Mouse (Mus musculus) intestine, embryonic 14.5 days (tissue): ENCODE measurements at regions not wholly inside any gene's neighbourhood (a gene's known extent, or its start where the extent isn't known, plus 50 kb on each side); places are given as distances from the start of the nearest gene placed in this dataset.

Experiments used
- ATAC-seq: fragments of 200-750 bp; cut with Nextera tagmentation; replicated peaks from 2 replicates; pipeline ENCODE4 v1.8.0; 2017; ENCODE audit warnings: low read depth, moderate number of reproducible peaks, moderate TSS enrichment, moderate library complexity; ENCODE audit not compliant: low FRiP score, low TSS enrichment
- DNase-seq: peaks from one replicate; pipeline ENCODE4 v3.0.0-alpha.2; 2018; ENCODE audit warnings: low spot score
- H3K27ac ChIP-seq: fragments of 300-500 bp; sonication (generic); 2 replicates; pipeline ENCODE4 v1.5.1; 2014; ENCODE audit warnings: low read depth, mild to moderate bottlenecking, control low read depth
- H3K27me3 ChIP-seq: fragments of 300-500 bp; sonication (generic); replicated peaks from 2 replicates; pipeline ENCODE4 v1.6.1; 2014; ENCODE audit warnings: low read length, control low read depth; ENCODE audit not compliant: control insufficient read depth, insufficient read depth
- H3K36me3 ChIP-seq: fragments of 300-500 bp; sonication (generic); 2 replicates; pipeline ENCODE4 v1.6.1; 2014; ENCODE audit warnings: low read length, control low read depth; ENCODE audit not compliant: control insufficient read depth, insufficient read depth
- H3K4me1 ChIP-seq: fragments of 300-500 bp; sonication (generic); replicated peaks from 2 replicates; pipeline ENCODE4 v1.6.1; 2014; ENCODE audit warnings: low read length, control low read depth, mixed read lengths; ENCODE audit not compliant: control insufficient read depth, insufficient read depth
- H3K4me2 ChIP-seq: fragments of 300-500 bp; sonication (generic); 2 replicates; pipeline ENCODE4 v1.6.1; 2014; ENCODE audit warnings: low read length
- H3K4me3 ChIP-seq: fragments of 300-500 bp; sonication (generic); 2 replicates; pipeline ENCODE4 v1.5.1; 2014; ENCODE audit warnings: low read depth, low read length, control low read depth, mixed read lengths
- H3K9ac ChIP-seq: fragments of 300-500 bp; sonication (generic); 2 replicates; pipeline ENCODE4 v1.6.1; 2014; ENCODE audit warnings: mild to moderate bottlenecking, low read length
- H3K9me3 ChIP-seq: fragments of 300-500 bp; sonication (generic); 2 replicates; pipeline ENCODE4 v1.6.1; 2016; ENCODE audit warnings: low read length, control low read depth; ENCODE audit not compliant: control insufficient read depth
- WGBS: fragments of 180-500 bp; shearing (Covaris S2); extraction: QIAGEN DNeasy Blood & Tissue Kit; methylation state at CpG from one replicate; pipeline ENCODE4 v1.1.7; 2014; 5-methylcytosine and 5-hydroxymethylcytosine counted together

DNA sequence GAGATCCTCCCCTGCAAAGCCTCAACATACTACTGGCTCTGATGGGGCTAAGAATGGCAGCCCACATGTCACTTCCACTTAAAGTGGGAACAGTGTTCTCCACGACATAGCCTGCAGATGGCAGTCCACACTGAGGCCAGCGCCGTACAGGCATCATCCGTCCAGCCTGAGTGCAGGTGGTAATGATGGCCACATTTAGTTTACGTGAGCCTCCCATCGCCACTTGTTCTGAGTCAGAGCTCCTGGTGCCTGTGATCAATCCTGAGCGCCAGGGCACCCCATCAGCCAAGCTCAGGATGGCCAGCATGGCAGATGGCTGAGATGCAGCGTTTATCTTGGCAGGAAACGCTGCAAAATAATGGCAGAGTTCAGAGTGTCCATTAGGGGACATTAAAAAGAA, 159.6 kb downstream of the Adgrd1 start:
- Histone ChIP-seq H3K4me3 (no peak overlapping the region), H3K27me3 (no peaks in the 10 kb centered on the region), H3K4me2 (no peak overlapping the region), H3K36me3 (no peaks in the 10 kb centered on the region), H3K27ac (no peak overlapping the region), H3K9ac (no peak overlapping the region), H3K4me1 (no peaks in the 10 kb centered on the region), H3K9me3 (no peaks in the 10 kb centered on the region)
- WGBS = 65% methylated on average over 9 of the region's 9 CpGs
- no peak for ATAC-seq
- DNase-seq = no peak

DNA sequence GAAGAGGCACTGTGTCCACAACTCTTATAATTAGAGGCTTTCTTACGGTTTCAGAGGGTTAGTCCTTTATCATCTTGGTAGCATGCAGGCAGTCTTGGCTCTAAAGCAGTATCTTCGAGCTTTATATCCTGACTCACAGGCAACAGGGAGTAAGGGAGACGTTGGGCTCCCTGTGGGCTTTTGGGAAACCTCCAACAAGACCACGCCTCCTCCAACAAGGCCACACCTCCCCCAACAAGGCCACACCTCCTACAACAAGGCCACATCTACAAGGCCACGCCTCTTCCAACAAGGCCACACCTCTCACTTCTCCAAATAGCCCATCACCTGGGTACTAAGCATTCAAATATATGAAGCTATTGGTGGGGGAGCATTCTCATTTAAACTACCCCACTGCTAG, 160.7 kb downstream of the Adgrd1 start:
- ATAC-seq = no peak
- H3K4me1 ChIP-seq = no peaks in the 10 kb centered on the region
- H3K9ac ChIP-seq = no peak overlapping the region
- no peak overlapping the region for H3K4me2 ChIP-seq
- H3K4me3 ChIP-seq = no peak overlapping the region
- H3K36me3 ChIP-seq = no peaks in the 10 kb centered on the region
- no peak for DNase-seq
- no peak overlapping the region for H3K27ac ChIP-seq
- H3K27me3 ChIP-seq = no peaks in the 10 kb centered on the region
- no peaks in the 10 kb centered on the region for H3K9me3 ChIP-seq
- WGBS = 59% methylated on average over 5 of the region's 5 CpGs

GRCm38 (mm10) chr5:129260689-129261088, 164.1 kb downstream of the Adgrd1 start:
- Histone ChIP-seq H3K36me3 (no peaks in the 10 kb centered on the region), H3K27ac (no peak overlapping the region), H3K27me3 (no peaks in the 10 kb centered on the region), H3K4me3 (no peak overlapping the region), H3K9me3 (no peaks in the 10 kb centered on the region), H3K4me1 (no peaks in the 10 kb centered on the region), H3K9ac (no peak overlapping the region), H3K4me2 (no peak overlapping the region)
- no peak for DNase-seq
- WGBS = 52% methylated on average over 9 of the region's 9 CpGs
- no peak for ATAC-seq

GRCm38 (mm10) chr5:129263118-129263517, 166.6 kb downstream of the Adgrd1 start:
- no peak for DNase-seq
- H3K36me3 ChIP-seq = no peaks in the 10 kb centered on the region

DNA sequence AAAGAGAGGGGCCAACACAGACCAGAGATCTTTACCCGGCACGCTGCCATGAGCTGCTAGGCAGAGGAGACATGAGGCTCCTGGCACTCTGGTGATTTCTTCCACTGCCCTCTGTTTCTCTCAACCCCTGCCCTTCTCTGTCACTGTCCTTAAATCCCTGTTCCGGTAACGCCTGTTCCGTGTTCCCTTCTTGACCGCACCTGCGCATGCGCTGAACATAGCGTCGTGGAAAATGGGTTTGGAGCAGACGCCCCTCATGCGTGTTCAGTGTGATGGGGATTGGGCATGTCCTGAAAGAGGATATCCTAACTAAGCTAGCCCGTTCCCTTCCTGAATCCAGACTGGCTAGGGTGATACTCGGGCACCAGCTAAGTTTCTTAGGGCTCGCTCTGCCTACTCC, 167.8 kb downstream of the Adgrd1 start:
- H3K4me2 ChIP-seq = no peak overlapping the region
- DNase-seq (no peak), ATAC-seq (no peak)
- 95% methylated on average over 15 of the region's 15 CpGs for WGBS
- no peak overlapping the region for H3K27ac ChIP-seq
- H3K4me1 ChIP-seq = no peaks in the 10 kb centered on the region
- no peak overlapping the region for H3K4me3 ChIP-seq
- no peaks in the 10 kb centered on the region for H3K27me3 ChIP-seq
- no peaks in the 10 kb centered on the region for H3K9me3 ChIP-seq
- no peak overlapping the region for H3K9ac ChIP-seq
- H3K36me3 ChIP-seq = no peaks in the 10 kb centered on the region

More at GRCm38 (mm10) chr5:129263118-129263517, 166.6 kb downstream of the Adgrd1 start:
- H3K4me3 ChIP-seq = no peak overlapping the region
- no peak for ATAC-seq
- H3K4me1 ChIP-seq = no peaks in the 10 kb centered on the region
- H3K9me3 ChIP-seq = no peaks in the 10 kb centered on the region
- no peaks in the 10 kb centered on the region for H3K27me3 ChIP-seq
- no peak overlapping the region for H3K9ac ChIP-seq
- no peak overlapping the region for H3K27ac ChIP-seq
- WGBS = 44% methylated on average over 9 of the region's 9 CpGs
- H3K4me2 ChIP-seq = no peak overlapping the region

DNA sequence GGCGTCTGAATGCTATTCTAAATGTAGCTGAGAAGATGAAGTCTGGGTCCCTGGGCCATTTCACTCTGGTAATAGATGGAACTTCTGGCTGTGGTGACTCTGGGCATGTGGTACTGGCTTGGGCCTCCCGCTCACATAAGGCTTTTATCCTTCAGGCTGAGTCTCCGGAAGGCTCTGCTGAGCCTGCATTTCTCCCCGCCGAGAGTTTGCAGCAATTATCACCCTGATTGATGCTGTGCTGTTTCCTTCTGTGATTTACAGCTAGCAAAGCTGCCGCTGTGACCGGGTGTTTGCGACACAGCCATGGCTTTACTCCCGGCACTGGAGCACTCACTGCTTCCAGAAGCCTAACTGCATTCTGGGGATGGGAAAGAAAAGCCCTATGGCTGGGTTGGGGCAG, 171.9 kb downstream of the Adgrd1 start:
- H3K4me1 ChIP-seq = no peaks in the 10 kb centered on the region
- no peak overlapping the region for H3K27ac ChIP-seq
- H3K9ac ChIP-seq = no peak overlapping the region
- peaks cover 10% of the 10 kb centered on the region; the same call in 1 of the 2 replicates for H3K27me3 ChIP-seq
- WGBS = 15% methylated on average over 9 of the region's 9 CpGs
- ATAC-seq (no peak), DNase-seq (no peak)
- H3K9me3 ChIP-seq = no peaks in the 10 kb centered on the region
- no peak overlapping the region for H3K4me3 ChIP-seq
- H3K36me3 ChIP-seq = no peaks in the 10 kb centered on the region
- no peak overlapping the region for H3K4me2 ChIP-seq

GRCm38 (mm10) chr5:129270051-129270472, 173.5 kb downstream of the Adgrd1 start:
- Histone ChIP-seq H3K9ac (no peak overlapping the region), H3K27ac (no peak overlapping the region), H3K27me3 (peaks cover 10% of the 10 kb centered on the region; the same call in 1 of the 2 replicates), H3K4me3 (no peak overlapping the region), H3K4me2 (no peak overlapping the region), H3K4me1 (no peaks in the 10 kb centered on the region), H3K9me3 (no peaks in the 10 kb centered on the region), H3K36me3 (no peaks in the 10 kb centered on the region)
- ATAC-seq = no peak
- WGBS = 24% methylated on average over 5 of the region's 5 CpGs
- DNase-seq = no peak

GRCm38 (mm10) chr5:129281406-129281805, 184.9 kb downstream of the Adgrd1 start:
- H3K9me3 ChIP-seq = no peaks in the 10 kb centered on the region
- H3K36me3 ChIP-seq = no peaks in the 10 kb centered on the region
- H3K27ac ChIP-seq = no peak overlapping the region
- no peak overlapping the region for H3K9ac ChIP-seq
- H3K4me3 ChIP-seq = no peak overlapping the region
- DNase-seq = no peak
- H3K27me3 ChIP-seq = no peaks in the 10 kb centered on the region
- 18% methylated on average over 2 of the region's 2 CpGs for WGBS
- no peak overlapping the region for H3K4me2 ChIP-seq
- no peak for ATAC-seq
- H3K4me1 ChIP-seq = no peaks in the 10 kb centered on the region

DNA sequence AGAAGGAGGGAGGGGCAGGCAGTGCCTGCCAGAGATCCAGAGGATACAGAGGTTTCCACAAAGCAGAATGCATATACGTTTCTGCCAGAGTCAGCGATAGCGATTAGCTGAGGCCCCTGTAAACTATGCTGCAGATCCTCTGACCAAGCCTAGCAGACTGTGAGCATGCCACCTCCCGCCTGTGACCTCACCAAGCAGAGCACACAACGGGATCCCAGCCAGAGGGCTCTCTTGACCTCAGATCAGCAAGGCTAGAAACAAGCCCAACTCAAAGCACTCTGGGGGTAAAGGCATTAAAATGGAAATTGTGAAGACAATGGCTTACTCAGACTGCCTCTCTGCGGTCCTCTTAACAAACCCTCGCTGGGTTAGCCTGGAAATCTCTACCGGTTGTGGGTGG, 185.6 kb downstream of the Adgrd1 start:
- Histone ChIP-seq H3K27ac (no peak overlapping the region), H3K4me1 (no peaks in the 10 kb centered on the region), H3K36me3 (no peaks in the 10 kb centered on the region), H3K4me3 (no peak overlapping the region), H3K4me2 (no peak overlapping the region), H3K27me3 (no peaks in the 10 kb centered on the region), H3K9ac (no peak overlapping the region), H3K9me3 (no peaks in the 10 kb centered on the region)
- ATAC-seq (no peak), DNase-seq (no peak)
- 6% methylated on average over 8 of the region's 8 CpGs for WGBS
